Mouse (Mus musculus): Measurements from ENCODE around the gene BC035044. TPM values are rescaled to one million over a fixed set of nuclear protein-coding genes. Genes with fewer than 3 reads are reported as not detected.
"Not testable (repeated sequence)": the region's sequence is repeated elsewhere in the genome, so short reads cannot be mapped to it uniquely, and the experiment has no call there.

The BC035044 gene
- polyA plus RNA-seq, 1 experiment from 2014 or later, result 2.1 TPM

DNA sequence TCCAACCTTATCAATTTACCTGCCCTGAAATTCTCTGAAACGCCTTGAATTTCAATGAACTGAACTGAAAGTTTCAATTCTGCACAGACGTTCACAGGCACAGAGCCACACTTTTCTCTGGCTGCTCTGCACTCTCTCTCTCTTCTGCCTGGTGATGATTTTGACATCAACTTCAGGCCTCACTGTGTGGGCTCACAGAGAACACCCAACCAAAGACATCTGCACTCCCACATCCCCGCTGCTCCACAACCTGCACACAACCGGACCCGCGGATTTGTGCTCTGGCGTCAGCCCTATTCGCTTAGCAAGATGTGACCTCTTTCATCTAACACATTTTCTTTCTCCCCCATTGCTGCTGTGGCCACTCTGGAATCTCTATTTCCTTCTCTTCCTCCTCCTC, 46.8 kb downstream of the BC035044 start:
- no peaks in the 10 kb centered on the region for H3K27me3 ChIP-seq (ENCODE audit: control insufficient read depth, insufficient read depth, low read length)
- H3K4me2 ChIP-seq (ENCODE audit: low read depth, low read length), result peak overlapping the region; percentile 77
- ATAC-seq (ENCODE audit: insufficient read depth, low FRiP score), result no peak
- WGBS, result 26% methylated on average over 8 of the region's 8 CpGs
- H3K9me3 ChIP-seq (replicated peaks; ENCODE audit: control insufficient read depth, low read length), result no peaks in the 10 kb centered on the region
- H3K4me1 ChIP-seq (ENCODE audit: control insufficient read depth, insufficient read depth, low read length), result peaks cover 16% of the 10 kb centered on the region; the same call in 1 of the 2 replicates
- peak overlapping the region; percentile 73 for H3K4me3 ChIP-seq (replicated peaks; ENCODE audit: low read length)
- peak overlapping the region; percentile 33; the same call in 1 of the 2 replicates for H3K9ac ChIP-seq (ENCODE audit: low read length)
- H3K36me3 ChIP-seq (ENCODE audit: control insufficient read depth, insufficient read depth, low read length), result no peaks in the 10 kb centered on the region
- peak overlapping the region; percentile 98 for H3K27ac ChIP-seq (ENCODE audit: low read length)

- under 1% methylated on average over 22 of the region's 22 CpGs for WGBS
- Histone ChIP-seq H3K36me3 (ENCODE audit: control insufficient read depth, insufficient read depth, low read length) (no peaks in the 10 kb centered on the region), H3K4me2 (ENCODE audit: low read depth, low read length) (peak overlapping the region; percentile 77), H3K27ac (ENCODE audit: low read length) (peak overlapping the region; percentile 98), H3K9ac (ENCODE audit: low read length) (peak overlapping the region; percentile 84), H3K27me3 (ENCODE audit: control insufficient read depth, insufficient read depth, low read length) (no peaks in the 10 kb centered on the region), H3K4me1 (ENCODE audit: control insufficient read depth, insufficient read depth, low read length) (peaks cover 16% of the 10 kb centered on the region; the same call in 1 of the 2 replicates), H3K4me3 (replicated peaks; ENCODE audit: low read length) (peak overlapping the region; percentile 73), H3K9me3 (replicated peaks; ENCODE audit: control insufficient read depth, low read length) (no peaks in the 10 kb centered on the region)
- ATAC-seq (ENCODE audit: insufficient read depth, low FRiP score), result peak; percentile 15
Observed at GRCm38 (mm10) chr6:128843479-128843992, 47.4 kb downstream of the BC035044 start.

DNA sequence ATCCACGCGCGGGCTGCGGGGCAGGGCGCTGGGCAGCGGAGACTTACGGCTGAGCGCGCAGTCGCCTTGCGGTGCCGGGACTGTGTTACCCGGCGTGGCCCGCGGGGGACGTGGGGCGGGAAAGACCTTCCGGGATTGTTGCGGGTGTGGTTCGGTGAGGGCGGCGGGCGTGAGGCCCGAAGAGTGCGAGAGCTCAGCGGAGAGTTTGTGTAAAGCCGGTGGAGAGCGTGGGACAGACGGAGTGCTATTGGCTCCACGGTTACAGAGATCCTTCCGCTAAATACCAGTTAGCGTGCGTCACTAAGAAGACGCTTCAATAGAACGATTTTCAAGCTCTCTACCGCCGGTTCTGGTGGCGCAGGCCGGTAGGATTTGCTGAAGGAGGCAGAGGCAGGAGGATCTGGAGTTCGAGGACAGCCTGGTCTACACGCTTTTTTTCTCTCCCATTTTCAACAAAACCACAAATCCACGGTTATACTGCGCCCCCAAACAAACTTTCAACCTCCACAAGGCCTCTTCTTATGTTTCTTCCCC, 47.9 kb downstream of the BC035044 start:
- under 1% methylated on average over 44 of the region's 44 CpGs for WGBS
- peak overlapping the region; percentile 73 for H3K4me3 ChIP-seq (replicated peaks; ENCODE audit: low read length)

DNA sequence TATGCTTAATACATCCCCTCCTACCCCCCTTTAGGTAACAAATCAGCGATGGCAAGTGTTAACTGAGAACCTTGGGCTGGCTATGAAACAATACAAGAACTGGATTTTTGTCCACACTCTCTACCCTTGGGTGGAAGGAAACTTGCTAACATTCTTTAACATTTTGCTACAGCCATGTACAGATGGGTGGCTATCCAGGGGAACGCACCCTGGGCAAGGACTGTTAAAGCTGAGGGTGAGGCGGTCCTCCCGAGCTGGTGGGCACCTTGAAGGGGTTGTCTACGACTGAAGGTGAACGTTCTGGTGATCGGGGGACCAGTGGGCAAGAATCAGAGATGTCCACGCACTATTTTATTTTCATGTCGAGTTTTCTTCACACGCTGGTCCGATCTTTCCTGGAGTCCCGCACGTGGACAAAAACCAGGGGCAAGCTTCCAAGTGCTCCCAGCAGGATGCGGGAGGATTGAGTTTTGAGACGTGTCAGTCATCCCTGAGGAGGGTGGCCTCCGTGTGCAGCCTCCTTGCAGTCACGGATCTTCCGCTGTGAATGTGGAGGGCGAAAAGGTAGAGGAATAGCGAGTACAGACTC, 48.5 kb downstream of the BC035044 start:
- no peak for ATAC-seq (ENCODE audit: insufficient read depth, low FRiP score)
- peak overlapping the region; percentile 68 for H3K4me2 ChIP-seq (ENCODE audit: low read depth, low read length)
- under 1% methylated on average over 20 of the region's 20 CpGs for WGBS

More for the DNA sequence above, 47.9 kb downstream of the BC035044 start:
- H3K9ac ChIP-seq (ENCODE audit: low read length), result peak overlapping the region; percentile 90
- H3K4me1 ChIP-seq (ENCODE audit: control insufficient read depth, insufficient read depth, low read length), result peaks cover 16% of the 10 kb centered on the region; the same call in 1 of the 2 replicates
- H3K27ac ChIP-seq (ENCODE audit: low read length), result peak overlapping the region; percentile 98
- peak; percentile 86 for ATAC-seq (ENCODE audit: insufficient read depth, low FRiP score)
- no peaks in the 10 kb centered on the region for H3K36me3 ChIP-seq (ENCODE audit: control insufficient read depth, insufficient read depth, low read length)
- no peaks in the 10 kb centered on the region for H3K27me3 ChIP-seq (ENCODE audit: control insufficient read depth, insufficient read depth, low read length)
- H3K4me2 ChIP-seq (ENCODE audit: low read depth, low read length), result peak overlapping the region; percentile 77
- H3K9me3 ChIP-seq (replicated peaks; ENCODE audit: control insufficient read depth, low read length), result no peaks in the 10 kb centered on the region

DNA sequence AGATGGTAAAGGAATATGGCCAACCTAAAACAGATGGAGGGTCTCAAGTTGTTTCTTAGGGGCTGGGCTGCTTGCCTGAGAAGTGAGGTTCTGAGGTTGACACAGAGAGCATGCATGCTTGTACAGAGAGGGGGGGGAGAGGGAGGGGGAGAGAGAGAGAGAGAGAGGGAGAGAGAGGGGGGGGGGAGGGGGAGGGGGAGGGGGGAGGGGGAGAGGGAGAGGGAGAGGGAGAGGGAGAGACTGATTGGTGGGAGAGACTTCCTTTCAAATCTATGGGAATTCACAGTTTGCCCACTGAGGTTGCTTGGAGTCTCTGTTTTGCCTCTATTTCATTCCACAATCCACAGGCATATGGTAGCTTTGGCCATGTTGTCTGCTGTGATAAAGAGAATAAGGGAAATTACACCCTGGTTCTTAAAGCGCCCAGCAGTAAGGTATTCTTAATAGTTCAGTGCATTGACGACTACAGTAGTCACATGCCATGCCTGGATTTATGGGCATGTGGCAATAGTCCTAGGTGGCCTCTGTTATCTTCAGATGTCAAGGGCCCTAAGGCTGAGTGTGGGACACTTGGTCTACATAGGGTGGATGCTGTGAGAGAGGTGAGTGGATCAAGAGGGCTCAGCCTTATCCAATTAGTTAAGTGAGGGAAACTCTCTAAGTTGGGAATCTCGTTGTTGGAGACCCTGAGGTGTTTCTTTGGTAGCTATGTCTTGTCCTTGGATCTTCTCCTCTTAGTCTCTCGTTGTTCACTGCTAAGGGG, 49.4 kb downstream of the BC035044 start:
- Histone ChIP-seq H3K27me3 (ENCODE audit: control insufficient read depth, insufficient read depth, low read length) (no peaks in the 10 kb centered on the region), H3K4me3 (replicated peaks; ENCODE audit: low read length) (peak overlapping the region; percentile 73), H3K36me3 (ENCODE audit: control insufficient read depth, insufficient read depth, low read length) (no peaks in the 10 kb centered on the region), H3K9me3 (replicated peaks; ENCODE audit: control insufficient read depth, low read length) (no peaks in the 10 kb centered on the region), H3K4me2 (ENCODE audit: low read depth, low read length) (peak overlapping the region; percentile 68), H3K9ac (ENCODE audit: low read length) (peak overlapping the region; percentile 90), H3K27ac (ENCODE audit: low read length) (peak overlapping the region; percentile 97; the same call in 1 of the 2 replicates), H3K4me1 (ENCODE audit: control insufficient read depth, insufficient read depth, low read length) (peaks cover 16% of the 10 kb centered on the region; the same call in 1 of the 2 replicates)
- ATAC-seq (ENCODE audit: insufficient read depth, low FRiP score), result no peak
- 48% methylated on average over 4 of the region's 4 CpGs for WGBS

More for the DNA sequence above, 48.5 kb downstream of the BC035044 start:
- Histone ChIP-seq H3K4me1 (ENCODE audit: control insufficient read depth, insufficient read depth, low read length) (peaks cover 16% of the 10 kb centered on the region; the same call in 1 of the 2 replicates), H3K27ac (ENCODE audit: low read length) (peak overlapping the region; percentile 97), H3K36me3 (ENCODE audit: control insufficient read depth, insufficient read depth, low read length) (no peaks in the 10 kb centered on the region), H3K9ac (ENCODE audit: low read length) (peak overlapping the region; percentile 90), H3K9me3 (replicated peaks; ENCODE audit: control insufficient read depth, low read length) (no peaks in the 10 kb centered on the region), H3K27me3 (ENCODE audit: control insufficient read depth, insufficient read depth, low read length) (no peaks in the 10 kb centered on the region), H3K4me3 (replicated peaks; ENCODE audit: low read length) (peak overlapping the region; percentile 73)

GRCm38 (mm10) chr6:128840669-128841068, 50.3 kb downstream of the BC035044 start:
- H3K36me3 ChIP-seq (ENCODE audit: control insufficient read depth, insufficient read depth, low read length); H3K9me3 ChIP-seq (replicated peaks; ENCODE audit: control insufficient read depth, low read length); H3K27ac ChIP-seq (ENCODE audit: low read length); ATAC-seq (ENCODE audit: insufficient read depth, low FRiP score); H3K4me3 ChIP-seq (replicated peaks; ENCODE audit: low read length); H3K4me2 ChIP-seq (ENCODE audit: low read depth, low read length); H3K27me3 ChIP-seq (ENCODE audit: control insufficient read depth, insufficient read depth, low read length); H3K9ac ChIP-seq (ENCODE audit: low read length): not testable (repeated sequence)
- 87% methylated on average over 3 of the region's 3 CpGs for WGBS
- H3K4me1 ChIP-seq (ENCODE audit: control insufficient read depth, insufficient read depth, low read length), result peaks cover 16% of the 10 kb centered on the region; the same call in 1 of the 2 replicates

DNA sequence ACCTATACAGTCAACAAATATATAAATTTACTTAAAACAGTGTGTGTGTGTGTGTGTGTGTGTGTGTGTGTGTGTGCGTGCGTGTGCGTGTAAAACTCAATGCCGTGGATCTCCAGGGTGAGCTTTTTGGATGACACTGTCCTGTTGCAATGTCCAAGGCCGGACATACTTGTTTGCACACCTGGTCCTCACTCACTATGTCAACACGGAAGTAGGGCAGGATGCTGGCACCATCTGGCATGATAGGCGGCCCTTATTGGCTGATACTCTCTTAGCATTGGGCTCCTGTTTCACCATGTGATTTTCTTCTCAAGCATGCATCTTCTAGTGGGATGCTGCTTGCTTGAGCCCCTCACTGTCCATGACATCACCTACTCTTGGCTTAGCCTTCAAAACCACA, 51.0 kb downstream of the BC035044 start:
- ATAC-seq (ENCODE audit: insufficient read depth, low FRiP score), result no peak
- peaks cover 16% of the 10 kb centered on the region; the same call in 1 of the 2 replicates for H3K4me1 ChIP-seq (ENCODE audit: control insufficient read depth, insufficient read depth, low read length)
- no peak overlapping the region for H3K9ac ChIP-seq (ENCODE audit: low read length)
- peak overlapping the region; percentile 75 for H3K4me2 ChIP-seq (ENCODE audit: low read depth, low read length)
- no peaks in the 10 kb centered on the region for H3K9me3 ChIP-seq (replicated peaks; ENCODE audit: control insufficient read depth, low read length)
- no peaks in the 10 kb centered on the region for H3K36me3 ChIP-seq (ENCODE audit: control insufficient read depth, insufficient read depth, low read length)
- peak overlapping the region; percentile 86 for H3K4me3 ChIP-seq (replicated peaks; ENCODE audit: low read length)
- WGBS, result 53% methylated on average over 7 of the region's 7 CpGs
- peak overlapping the region; percentile 99; the same call in 1 of the 2 replicates for H3K27ac ChIP-seq (ENCODE audit: low read length)
- no peaks in the 10 kb centered on the region for H3K27me3 ChIP-seq (ENCODE audit: control insufficient read depth, insufficient read depth, low read length)

DNA sequence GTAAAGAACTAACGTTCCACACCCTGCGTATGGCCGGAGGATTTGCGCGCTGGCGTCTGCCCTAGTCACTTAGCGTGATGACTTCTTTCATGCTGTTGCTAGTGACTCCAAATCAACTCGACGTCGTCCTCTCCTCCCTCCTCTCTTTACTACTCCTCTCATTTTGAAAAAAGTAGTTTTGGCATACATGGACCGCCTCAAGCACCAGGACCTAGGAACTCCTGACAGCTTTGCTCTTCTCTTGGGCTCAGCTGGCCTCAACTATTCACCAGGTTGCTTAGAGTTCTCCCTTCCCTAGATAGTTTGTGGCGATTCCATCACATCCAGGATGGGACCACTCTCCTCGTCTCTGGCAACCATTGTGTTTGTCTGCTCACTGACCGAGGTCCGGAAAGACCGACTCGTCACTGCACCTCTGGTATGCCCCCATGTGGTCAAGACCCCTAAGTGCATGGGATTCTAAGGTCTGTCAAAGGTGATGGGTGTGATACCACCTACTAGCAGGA, 51.6 kb downstream of the BC035044 start:
- H3K9ac ChIP-seq (ENCODE audit: low read length), result peak overlapping the region; percentile 59
- WGBS, result under 1% methylated on average over 17 of the region's 17 CpGs
- peaks cover 12% of the 10 kb centered on the region; the same call in 1 of the 2 replicates for H3K4me1 ChIP-seq (ENCODE audit: control insufficient read depth, insufficient read depth, low read length)
- no peaks in the 10 kb centered on the region for H3K27me3 ChIP-seq (ENCODE audit: control insufficient read depth, insufficient read depth, low read length)
- H3K4me3 ChIP-seq (replicated peaks; ENCODE audit: low read length), result peak overlapping the region; percentile 86
- H3K27ac ChIP-seq (ENCODE audit: low read length), result peak overlapping the region; percentile 99
- peak overlapping the region; percentile 75 for H3K4me2 ChIP-seq (ENCODE audit: low read depth, low read length)
- no peaks in the 10 kb centered on the region for H3K36me3 ChIP-seq (ENCODE audit: control insufficient read depth, insufficient read depth, low read length)
- ATAC-seq (ENCODE audit: insufficient read depth, low FRiP score), result peak; percentile 2; the same call in 1 of the 2 replicates
- no peaks in the 10 kb centered on the region for H3K9me3 ChIP-seq (replicated peaks; ENCODE audit: control insufficient read depth, low read length)

All from stomach, embryonic 16.5 days (tissue).